Mouse (Mus musculus): ENCODE measurements around the gene Tmed8.
"Not testable (repeated sequence)": the region's sequence is repeated elsewhere in the genome, so short reads cannot be mapped to it uniquely, and the experiment has no call there.

Tmed8 gene

DNA sequence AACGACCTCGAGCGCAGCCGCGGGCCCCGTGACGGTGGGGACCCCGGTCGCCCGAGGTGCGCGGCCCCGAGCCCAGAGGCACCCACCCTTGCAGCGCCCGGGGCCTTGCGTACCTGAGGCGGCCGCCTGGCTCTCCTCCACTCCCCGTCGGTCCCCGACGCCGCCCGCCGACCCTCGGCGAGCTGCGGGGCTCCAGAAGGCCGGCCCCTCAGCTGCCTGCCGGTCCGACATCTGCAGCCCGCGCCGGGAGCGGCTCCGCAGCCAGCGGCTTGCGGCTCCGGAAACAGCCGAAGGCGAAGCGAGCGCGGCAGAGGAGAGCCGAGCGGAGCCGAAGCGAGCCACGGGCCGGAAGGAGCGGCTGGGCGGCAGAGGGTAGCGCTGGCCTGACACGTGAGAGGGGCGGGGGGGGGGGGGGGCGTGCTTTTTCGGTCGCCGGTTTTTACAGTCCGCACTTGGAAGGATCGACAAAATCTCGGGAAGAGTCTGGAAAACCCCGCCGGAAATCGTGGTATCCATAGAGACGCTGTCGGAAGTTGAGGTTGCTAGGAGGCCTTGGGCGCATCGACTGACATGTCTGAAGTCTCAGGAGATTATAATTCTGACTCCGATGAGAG lies at the start of gene Tmed8:
Gene Tmed8, minus strand, starts transcription at position 482 of the 614 bp plus-strand sequence.
- peak; percentile 81 to 89 for DNase-seq

DNA sequence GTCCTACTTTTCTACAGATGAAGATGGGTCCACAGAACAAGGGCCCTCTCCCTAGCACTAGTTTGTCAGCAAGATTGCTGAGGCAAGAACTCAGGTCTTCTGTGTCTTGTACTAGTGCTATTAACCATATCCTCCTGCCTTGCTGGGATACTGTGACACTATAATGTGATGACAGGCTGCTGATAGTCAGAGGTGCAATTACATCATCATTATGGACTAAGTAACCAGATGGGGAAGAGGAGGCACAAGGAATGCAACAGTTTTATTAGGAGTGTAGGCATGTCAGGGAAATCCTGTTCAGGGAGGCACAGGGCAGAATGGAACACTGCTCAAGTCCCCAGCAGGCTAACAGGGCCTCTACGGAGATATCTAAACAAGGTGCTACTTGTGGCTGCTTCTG lies 38.4 kb upstream of the Tmed8 start, which contains the start of gene Noxred1:
Gene Noxred1, minus strand, starts transcription at position 101 of the 400 bp plus-strand sequence.
- DNase-seq: no peak

DNA sequence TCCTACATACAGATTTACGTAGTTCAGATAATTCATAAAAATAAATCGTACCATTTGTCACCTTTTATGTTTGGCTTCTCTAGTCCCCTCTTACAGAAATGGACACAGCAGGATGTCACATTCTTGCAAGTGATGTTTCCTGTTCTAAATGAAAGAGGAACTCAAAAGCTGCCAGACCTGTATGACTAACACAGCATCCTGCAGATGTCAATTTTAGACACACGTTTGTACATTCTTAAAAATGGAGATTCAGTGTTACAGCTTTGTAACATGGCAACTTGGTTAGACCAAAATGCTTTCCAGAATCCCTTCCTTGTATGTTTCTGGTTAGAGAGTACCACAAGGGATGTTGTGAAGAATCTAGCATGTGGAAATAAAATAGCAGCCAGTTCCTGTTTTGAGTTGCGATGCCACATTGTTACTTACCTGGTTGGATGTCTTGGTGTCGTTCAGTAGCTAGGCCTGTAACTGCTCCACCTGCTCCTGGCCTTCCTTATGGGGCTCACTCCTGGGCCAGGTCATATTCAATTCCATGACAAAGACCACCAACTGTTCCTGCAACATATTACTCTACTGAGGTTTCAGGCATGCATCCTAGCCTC lies 36.7 kb upstream of the Tmed8 start:
- DNase-seq: no peak

DNA sequence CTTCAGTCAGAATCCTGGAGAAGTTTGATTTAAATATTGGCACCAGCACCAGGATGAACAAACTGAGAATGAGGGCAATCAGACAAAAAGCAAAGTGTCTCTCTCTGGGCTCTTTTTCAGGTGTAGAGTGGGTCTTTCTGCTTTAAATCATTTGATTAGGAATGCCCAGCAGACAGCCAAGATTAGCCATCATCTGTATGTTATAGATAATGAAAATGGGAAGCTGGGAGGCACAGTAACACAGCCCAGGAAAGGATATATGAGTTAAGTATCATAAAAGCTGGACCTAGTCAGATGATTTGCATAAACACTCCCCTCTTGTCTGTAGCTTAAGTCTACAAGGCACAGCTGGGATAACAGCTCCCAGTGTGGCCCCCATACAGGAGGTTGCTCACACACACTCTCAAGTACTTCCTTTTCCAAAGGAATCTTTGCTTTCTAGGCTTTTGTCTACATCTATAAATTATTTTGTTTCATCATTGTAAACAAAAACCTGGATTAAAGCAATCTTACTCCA lies 30.2 kb upstream of the Tmed8 start:
- DNase-seq: no peak

DNA sequence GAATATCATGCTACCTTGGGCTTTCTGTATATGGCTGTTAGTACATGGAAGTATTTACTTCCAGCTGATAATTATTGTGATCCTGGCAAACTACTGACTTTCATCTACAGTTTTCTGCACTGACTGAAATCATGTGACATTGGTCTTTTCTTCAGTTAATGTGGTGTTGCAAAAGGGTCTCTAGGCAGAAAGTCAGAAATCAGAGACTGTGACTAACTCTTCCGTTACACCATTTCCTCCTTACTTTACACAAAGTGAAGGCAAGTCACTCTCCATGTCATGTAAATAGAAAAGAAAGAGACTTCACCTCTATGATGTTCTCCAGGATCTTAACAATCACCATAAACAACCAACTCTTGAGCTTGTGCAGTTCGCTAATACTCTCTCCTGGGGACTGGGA lies 29.4 kb upstream of the Tmed8 start:
- DNase-seq: no peak

DNA sequence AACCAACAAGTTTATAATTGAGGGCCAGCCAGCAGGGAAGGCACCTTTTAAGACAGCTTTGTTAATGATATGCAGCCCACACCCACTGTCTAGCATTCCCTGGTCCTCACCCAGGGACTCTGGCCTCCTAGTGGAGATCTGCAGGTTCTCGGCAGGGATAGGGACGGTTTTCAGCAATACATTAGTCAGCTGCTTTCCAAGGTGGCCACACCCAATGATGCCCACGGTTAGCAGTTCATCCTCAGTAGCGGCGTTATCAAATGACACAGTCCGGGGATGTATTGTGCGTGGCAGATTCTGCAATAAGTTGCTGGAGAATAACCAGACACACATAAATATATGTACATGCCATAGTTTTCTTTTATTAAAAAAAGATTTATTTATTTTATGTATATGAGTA lies 26.5 kb upstream of the Tmed8 start:
- DNase-seq: no peak

DNA sequence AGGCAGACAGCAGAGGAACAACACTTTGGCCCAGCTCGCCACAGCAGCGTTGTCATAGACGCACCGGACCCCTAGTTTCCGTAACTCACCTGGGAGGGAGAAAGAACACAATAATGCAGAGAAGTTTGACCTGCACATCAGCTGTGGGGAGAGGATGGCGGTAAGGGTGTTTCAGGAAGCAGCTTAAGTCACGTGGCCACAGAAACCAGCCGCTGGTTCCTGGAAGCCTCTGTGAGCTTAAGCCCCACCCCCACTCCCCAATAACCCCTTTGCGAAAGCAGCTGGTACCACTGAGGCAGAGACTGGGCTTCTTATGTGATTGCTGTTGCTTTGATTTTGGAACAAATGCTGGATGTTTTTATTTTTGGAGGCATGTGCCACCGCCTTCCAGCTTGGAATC lies 24.7 kb upstream of the Tmed8 start:
- no peak for DNase-seq

DNA sequence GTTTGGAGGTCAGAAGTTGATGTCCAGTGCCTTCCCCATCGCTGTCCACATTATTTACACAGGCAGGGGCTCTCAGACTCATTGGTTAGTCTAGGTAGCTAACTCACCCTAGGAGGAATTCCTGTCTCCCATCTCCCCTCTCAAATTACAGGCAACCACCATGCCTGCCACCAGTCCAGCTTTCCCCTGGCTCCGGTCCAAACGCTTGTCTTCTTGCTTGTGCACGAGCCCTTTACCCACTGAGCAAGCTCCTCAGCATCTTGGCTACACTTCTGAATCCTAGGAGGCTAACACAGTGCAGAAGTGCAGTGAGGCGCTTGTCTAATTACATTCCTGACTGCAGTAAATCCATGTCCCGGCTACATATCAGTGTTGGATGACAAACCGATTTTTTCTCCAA lies 19.1 kb upstream of the Tmed8 start:
- peak in 1 of 2 experiments; percentile 39 for DNase-seq

DNA sequence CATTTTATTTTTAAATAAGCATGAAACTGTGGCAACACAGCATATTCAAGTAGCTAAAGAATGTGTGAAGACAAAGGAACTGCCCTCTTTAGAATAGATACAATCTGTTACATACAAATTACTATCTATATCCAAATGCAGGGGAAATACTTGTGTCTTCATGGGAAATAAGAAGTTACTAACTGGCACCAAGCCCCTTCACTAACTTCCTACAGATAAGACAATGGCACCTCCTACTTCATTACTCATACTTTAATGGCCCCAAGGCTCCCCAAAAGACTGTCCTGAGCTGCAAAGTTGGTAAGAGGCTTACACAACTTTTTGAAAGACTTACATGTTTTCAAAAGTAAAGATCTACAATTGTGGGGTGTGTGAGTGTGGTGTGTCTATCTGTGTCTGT lies 17.3 kb upstream of the Tmed8 start:
- no peak for DNase-seq

DNA sequence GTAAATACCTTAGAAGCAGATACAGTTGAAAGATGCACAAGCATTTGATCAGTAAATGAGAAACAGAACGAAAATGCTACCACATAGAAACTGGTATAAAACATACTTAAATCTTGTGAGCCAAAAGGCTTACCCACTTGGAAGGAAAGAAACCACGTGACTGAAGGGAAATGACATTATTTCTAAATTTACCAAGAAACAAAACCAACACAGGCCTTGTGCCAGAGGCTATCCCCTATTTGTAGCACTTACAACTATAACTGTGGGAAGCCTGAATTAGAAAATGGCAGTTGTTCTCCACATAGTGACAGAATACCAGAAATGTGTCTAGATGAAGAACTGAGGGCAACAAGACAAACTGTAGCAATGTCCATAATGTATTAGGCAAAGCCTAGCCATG lies 15.8 kb upstream of the Tmed8 start:
- DNase-seq: no peak

DNA sequence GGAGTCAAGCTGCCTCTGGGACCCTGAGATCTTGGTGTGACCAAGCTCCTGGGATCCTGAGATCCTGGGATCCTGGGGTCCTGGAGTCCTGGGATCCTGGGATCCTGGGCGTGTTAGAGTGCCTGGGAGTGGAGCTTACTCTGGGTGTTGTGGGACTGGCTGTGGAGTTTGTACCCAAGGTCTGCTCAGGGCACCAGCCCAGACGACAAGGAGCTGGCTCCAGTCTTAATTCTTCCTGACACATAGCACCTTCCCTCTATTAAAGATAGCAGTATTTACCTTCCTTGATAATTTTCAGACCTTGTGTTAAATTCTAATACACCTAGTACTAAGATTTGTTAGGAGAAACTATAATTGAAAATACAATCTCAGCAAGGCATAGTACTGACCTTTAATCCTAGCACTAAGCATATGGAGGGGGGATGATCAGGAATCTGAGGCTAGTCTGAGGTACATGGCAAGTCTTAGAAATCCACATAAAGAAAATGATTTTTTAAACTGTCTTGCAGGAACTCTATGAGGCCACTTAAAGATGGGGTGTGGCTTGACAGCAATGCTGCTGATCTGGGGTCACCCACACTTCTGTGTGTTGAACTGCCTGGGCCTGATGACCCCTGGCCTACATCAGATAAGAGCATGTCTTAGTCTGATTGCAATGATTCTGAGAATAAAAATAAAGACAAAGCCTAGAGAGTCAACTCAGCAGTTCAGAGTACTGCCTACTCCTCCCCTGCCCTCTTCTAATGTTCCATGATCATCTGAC lies 12.8 kb upstream of the Tmed8 start:
- DNase-seq: no peak

DNA sequence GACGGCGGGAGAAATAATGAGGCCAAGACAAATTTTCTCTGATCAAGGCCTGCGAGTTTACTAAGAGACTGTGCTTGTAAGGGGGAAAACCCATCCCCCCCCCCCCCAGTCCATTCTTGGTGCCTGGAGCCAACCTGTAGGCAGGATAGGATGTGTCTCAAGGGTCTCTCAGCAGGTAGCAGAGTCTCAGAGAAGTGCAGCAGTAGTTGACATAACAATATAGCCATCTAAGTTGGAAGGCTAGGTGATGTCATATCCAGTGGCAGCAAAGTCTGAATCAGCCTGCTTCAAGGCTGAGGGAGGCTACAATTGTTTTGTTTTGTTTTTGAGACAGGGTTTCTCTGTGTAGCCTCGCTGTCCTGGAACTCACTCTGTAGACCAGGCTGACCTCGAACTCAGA lies 5.5 kb upstream of the Tmed8 start:
- DNase-seq: not testable (repeated sequence)

DNA sequence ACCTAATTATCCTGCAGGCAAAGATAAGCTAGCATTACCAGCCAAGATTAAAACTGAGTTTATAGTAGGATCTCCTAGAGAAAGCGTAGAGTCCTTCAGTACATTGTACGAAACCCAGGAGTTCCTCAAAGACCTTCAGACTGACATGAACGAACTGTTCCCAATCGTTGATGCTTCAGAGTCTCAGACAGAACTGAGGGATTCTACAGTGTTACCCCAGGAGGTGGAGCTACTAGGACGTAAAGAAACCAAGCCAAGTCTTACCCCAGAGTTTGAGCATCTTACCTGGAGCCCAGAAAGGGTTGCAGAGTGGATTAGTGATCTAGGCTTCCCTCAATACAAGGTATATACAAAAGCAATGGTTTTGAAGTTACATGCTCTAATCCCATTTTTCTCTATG lies 1.4 kb upstream of the Tmed8 start:
- no peak for DNase-seq

DNA sequence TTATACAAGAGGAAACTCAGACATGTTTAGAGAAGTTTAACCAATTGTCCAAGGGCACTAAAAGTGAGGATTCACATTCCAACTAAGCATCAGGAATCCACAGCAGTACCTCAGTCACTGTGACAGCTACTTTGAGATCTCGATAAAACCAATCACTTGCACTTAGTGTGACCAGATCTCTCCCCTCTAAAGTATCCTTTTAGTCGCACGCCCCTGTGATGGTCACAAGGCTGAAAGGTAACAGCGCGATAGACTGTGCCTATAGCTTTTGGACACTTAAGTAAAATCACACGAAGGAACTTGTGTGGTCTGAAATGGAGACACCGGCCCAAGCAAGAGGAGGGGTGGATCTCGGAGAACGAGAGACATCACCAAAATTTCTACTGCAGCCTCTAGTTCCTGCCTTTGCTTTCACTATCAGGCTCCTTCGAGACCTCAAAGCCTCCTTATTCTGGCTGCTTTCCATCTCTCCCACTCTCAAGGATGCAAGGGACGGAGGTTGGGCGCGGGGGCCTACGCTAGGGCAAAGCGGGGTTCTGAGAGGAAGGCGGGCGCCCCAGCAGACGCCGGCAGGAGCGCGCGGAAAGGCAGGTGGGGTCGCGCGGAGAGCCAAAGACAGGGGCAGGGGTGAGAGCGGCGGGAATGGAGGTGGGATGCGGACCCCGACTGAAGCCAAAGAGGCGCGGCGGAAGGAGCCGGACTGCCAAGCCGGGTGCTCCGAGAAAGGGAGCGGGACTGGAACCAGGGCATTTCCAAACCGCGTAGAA lies 865 bp downstream of the Tmed8 start, which contains the start of gene Samd15:
Gene Samd15, plus strand, starts transcription at position 518 of the 767 bp plus-strand sequence.
- DNase-seq: peak; percentile 53 to 59

DNA sequence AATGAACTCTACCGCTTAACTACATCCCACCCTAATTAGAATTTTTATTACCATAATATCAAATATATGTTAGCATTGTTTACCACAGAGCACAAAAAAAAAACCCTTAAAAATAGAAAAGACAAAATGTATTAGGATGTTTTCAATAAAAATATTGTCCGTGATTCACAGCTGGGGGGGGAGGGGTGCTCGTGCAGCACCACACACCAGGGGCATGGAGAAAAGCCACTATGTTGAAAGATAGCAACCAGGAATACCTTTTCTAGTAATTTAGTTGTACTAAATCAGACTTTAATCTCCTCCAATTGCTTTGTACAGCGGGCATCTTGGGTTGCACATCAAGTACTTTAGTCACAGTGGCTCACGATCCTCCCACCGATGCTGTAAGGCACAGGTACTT lies 1.5 kb downstream of the Tmed8 start:
- no peak for DNase-seq

DNA sequence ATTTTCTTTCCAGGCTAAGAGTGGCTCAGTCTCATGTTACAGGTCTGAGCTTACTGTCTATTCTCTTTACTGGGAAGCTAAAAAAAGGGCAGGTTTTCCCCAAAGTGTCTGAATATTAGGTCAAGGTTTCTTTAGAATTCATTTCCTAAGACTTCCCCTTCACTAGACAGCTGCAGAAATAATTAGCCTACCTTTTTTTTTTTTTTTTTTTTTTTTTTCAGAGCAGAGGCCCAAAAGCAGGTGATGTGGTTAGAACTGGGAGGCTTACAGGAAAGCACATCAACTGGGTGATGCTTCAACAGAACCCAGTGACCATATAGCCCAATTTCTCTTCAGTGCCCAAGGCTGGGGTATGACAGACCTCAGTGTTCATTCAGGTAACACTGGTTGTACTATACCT lies 3.9 kb downstream of the Tmed8 start:
- DNase-seq: no peak

DNA sequence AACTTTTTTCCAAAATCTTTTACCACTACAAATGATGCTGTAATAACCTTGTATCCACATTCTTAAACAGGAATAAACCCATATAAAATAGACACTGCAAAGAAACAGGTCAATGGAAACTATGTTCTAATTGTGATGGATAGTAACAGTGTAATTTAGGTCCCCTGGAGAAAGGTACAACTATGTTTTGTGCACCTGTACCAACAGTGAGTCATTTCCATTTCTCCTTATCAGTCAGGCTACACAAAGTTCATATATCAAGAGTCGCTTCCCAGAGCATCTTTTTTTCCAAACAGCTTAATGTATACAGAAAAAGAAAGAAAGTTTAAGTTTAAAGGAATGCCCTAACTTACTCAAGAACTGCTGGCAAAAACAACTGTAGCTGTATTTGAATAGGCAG lies 5.2 kb downstream of the Tmed8 start:
- DNase-seq: no peak

DNA sequence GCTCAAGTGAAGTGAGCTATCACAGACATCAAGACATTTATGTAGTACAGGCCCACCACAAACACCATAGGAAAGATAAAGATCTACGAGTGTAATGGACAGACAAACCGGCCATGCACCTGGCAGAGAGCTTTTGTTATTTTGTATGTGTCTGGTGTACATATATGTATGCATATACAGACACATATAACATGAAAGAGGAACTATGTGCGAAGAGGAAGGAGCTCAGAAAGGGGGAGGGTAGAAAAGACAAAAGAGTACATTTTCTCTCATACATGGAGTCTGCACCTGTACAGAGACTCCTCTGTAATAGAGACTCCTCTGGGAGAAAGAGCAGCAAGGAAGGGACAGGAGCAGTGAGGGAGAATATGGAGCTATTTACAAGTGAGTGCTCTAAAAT lies 7.2 kb downstream of the Tmed8 start:
- DNase-seq: no peak

DNA sequence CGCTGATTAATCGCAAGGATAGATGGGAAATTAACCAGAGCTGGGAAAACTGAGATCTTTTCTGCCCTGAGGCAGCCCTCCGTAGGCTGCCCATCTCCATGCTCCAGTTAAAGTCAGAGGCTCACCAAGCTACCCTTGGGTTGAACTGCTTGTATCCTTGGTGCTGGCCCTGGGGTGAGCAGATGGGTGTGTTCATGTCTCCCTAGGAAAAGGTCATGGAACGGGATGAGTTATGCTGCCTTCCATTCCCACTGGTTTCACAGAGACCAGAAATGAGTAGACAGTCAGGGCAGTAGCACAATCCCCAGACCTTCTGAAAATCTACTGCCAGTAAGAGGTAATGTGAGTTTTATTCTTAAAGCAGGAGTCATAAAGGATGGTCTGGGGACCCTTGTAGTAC lies 22.6 kb downstream of the Tmed8 start:
- DNase-seq: no peak

DNA sequence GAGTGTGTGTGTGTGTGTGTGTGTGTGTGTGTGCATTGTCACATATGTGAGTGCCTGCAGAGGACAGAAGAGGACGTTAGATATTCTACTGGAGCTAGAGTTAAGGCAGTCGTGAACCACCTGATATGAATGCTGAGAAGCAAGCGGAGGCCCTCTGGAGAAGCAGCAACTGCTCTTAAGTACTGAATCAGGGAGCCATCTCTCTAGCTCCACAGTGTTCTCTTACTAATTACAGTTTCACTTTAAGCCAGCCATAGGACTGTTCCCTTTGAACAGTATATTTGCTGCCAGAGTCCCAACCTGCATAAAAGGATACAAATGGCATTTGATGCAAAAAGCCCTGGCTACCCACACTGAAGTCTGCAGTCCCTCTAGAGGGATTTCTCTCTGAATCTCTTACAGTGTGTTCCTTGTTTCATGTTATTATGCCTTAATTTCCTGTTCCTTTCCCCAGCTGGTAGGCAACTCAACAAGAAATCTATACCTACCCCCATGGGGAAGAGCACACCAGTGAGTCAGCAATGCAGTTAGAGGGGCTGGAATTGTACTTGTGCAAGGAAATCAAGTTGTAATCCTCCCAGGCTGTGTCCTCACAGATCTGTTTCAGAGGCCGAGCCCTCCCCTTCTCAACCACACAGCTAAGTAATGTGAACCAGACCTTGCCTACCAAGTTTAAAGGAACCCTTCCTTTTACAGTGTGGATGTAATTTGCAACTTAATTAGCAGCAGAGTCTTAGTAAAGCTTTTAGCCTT lies 24.9 kb downstream of the Tmed8 start:
- DNase-seq: no peak

DNA sequence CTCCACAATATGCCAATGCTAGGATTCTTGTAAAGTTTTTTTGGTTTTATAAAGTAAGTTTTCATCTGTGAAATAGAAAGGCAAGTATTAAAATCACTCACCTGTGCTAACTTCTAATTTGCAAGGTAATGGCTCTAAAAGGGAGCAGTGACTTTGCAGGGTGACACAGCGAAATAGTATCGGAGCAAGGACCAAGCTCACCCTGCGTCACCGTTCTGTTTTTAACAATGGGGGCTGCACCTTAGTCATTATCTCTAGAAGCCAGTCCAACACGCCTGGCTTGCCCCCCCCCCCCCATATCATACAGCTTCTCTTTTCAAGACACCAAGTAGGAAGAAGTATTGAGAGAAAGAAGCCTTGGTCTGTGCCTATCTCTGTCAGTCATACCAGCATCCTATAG lies 39.4 kb downstream of the Tmed8 start:
- DNase-seq: no peak

DNA sequence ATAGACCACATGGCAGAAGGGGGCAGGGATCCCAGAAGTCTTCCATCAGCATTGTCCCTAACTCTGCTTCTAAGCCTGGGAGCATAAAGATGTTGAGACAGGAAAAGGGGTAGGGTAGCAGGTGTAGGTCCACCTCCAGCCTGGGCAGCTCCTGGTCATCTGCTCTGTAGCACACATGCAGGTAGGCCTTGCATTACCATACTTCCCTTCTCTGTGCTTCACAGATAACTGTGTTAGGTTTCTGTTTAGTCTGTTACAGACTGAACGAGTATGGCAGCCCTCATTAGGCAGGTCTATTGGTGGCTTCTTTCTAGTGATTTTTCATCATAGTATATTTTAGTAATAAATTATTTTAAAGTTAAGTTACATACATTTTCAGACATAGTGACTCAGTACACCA lies 39.9 kb downstream of the Tmed8 start:
- DNase-seq: no peak

All from cerebellum, postnatal 25 days (tissue).